Comparison of ENCODE assay signal across 18 mouse cellular contexts in the genomic region with DNA sequence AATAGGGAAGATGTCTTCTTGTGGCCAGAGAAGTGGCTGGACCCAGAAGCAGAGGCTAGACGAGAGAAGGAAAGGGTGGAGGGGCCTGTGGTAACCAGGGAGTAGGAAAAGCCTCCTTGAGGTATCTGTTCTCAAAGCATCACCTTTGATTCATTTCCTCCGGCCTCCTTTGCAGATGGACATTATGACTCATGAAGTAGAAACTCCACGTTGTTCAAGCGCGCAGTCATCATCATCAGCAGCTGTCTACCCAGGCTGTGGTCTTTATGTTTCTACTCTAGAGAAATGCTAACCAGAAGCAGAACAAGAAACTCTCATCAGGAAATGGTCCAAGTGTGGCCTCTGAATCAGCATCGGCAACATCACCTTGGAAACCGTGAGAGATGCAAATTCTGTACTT.
"Had no signal": no experiment of that assay in that cellular context is flagged by ENCODE, and none has a peak within 500 bp of the region (broad histone marks: within the 10 kb centered on the region; RNA-seq: fewer than 3 reads in every experiment).

No protein-coding gene starts in this region.

- H3K9ac ChIP-seq: lung, embryonic 14.5 days; midbrain, embryonic 13.5 days; midbrain, embryonic 15.5 days; neural tube, embryonic 13.5 days; neural tube, embryonic 15.5 days had no signal

- ATAC-seq: midbrain, embryonic 13.5 days; midbrain, embryonic 15.5 days had no signal

- H3K9me3 ChIP-seq: megakaryocyte, embryonic 14.5 days; midbrain, embryonic 13.5 days; midbrain, embryonic 15.5 days; neural tube, embryonic 13.5 days; neural tube, embryonic 15.5 days had no signal

- H3K27me3 ChIP-seq: megakaryocyte, embryonic 14.5 days; midbrain, embryonic 13.5 days; midbrain, embryonic 15.5 days; neural tube, embryonic 13.5 days; neural tube, embryonic 15.5 days had no signal

- H3K4me1 ChIP-seq: megakaryocyte, embryonic 14.5 days; midbrain, embryonic 13.5 days; midbrain, embryonic 15.5 days; neural tube, embryonic 13.5 days; neural tube, embryonic 15.5 days had no signal

- H3K4me3 ChIP-seq: megakaryocyte, embryonic 14.5 days; midbrain, embryonic 13.5 days; midbrain, embryonic 15.5 days; neural tube, embryonic 13.5 days; neural tube, embryonic 15.5 days had no signal

- H3K4me2 ChIP-seq: lung, embryonic 14.5 days; midbrain, embryonic 11.5 days; midbrain, embryonic 13.5 days; midbrain, embryonic 15.5 days; neural tube, embryonic 13.5 days; neural tube, embryonic 15.5 days had no signal

- H3K36me3 ChIP-seq: midbrain, embryonic 13.5 days; midbrain, embryonic 15.5 days; neural tube, embryonic 13.5 days; neural tube, embryonic 15.5 days had no signal

- DNase-seq: lung, adult 18-20 months; lung, embryonic 14.5 days; lung, postnatal 10 days; retina, postnatal 1 day; right cerebral cortex, adult 18-20 months; right cerebral cortex, postnatal 25 days; right cerebral cortex, postnatal 4 days; spleen, adult 18-20 months; thymus, adult 18-20 months; thymus, postnatal 25 days; thymus, postnatal 4 days had no signal

- H3K27ac ChIP-seq: macrophage; midbrain, embryonic 13.5 days; midbrain, embryonic 15.5 days; neural tube, embryonic 13.5 days; neural tube, embryonic 15.5 days had no signal
